Mouse (Mus musculus) embryonic facial prominence, embryonic 15.5 days (tissue): Measurements from ENCODE around the gene Nme3. TPM values are rescaled to one million over a fixed set of nuclear protein-coding genes. Genes with fewer than 3 reads are reported as not detected.
"Not testable (repeated sequence)": the region's sequence is repeated elsewhere in the genome, so short reads cannot be mapped to it uniquely, and the experiment has no call there.

ENCODE experiments used
- ATAC-seq: fragments of 200-750 bp; cut with Nextera tagmentation; 2 replicates; pipeline ENCODE4 v1.8.0; 2017; ENCODE audit warnings: low read depth, moderate TSS enrichment; ENCODE audit not compliant: insufficient number of reproducible peaks, low FRiP score, low TSS enrichment
- H3K27ac ChIP-seq: fragments of 300-500 bp; sonication (generic); replicated peaks from 2 replicates; pipeline ENCODE4 v1.5.1; 2015; ENCODE audit warnings: mild to moderate bottlenecking, inconsistent platforms
- H3K27me3 ChIP-seq: fragments of 300-500 bp; sonication (generic); 2 replicates; pipeline ENCODE4 v1.6.1; 2015; ENCODE audit warnings: inconsistent platforms
- H3K36me3 ChIP-seq: fragments of 300-500 bp; sonication (generic); 2 replicates; pipeline ENCODE4 v1.6.1; 2015; ENCODE audit warnings: mild to moderate bottlenecking, inconsistent platforms
- H3K4me1 ChIP-seq: fragments of 300-500 bp; sonication (generic); 2 replicates; pipeline ENCODE4 v1.6.1; 2015; ENCODE audit warnings: inconsistent platforms
- H3K4me2 ChIP-seq: fragments of 300-500 bp; sonication (generic); replicated peaks from 2 replicates; pipeline ENCODE4 v1.6.1; 2015; ENCODE audit warnings: mild to moderate bottlenecking, inconsistent platforms
- H3K4me3 ChIP-seq: fragments of 300-500 bp; sonication (generic); replicated peaks from 2 replicates; pipeline ENCODE4 v1.5.1; 2015; ENCODE audit warnings: mild to moderate bottlenecking, inconsistent platforms
- H3K9ac ChIP-seq: fragments of 300-500 bp; sonication (generic); 2 replicates; pipeline ENCODE4 v1.6.1; 2015; ENCODE audit warnings: inconsistent platforms
- H3K9me3 ChIP-seq: fragments of 300-500 bp; sonication (generic); replicated peaks from 2 replicates; pipeline ENCODE4 v1.6.1; 2016; ENCODE audit warnings: inconsistent platforms
- WGBS: fragments of 180-500 bp; shearing (Covaris S2); methylation state at CpG from one replicate; pipeline ENCODE4 v1.1.7; 2015; 5-methylcytosine and 5-hydroxymethylcytosine counted together
- polyA plus RNA-seq: library from polyadenylated mRNA; unstranded; fragments of >200 nt; fragmentation: Nextera tagmentation; extraction: Ambion mirVana; gene quantifications from 2 replicates; pipeline ENCODE4 v1.2.1, GENCODE M21; 2015

Nme3 gene
- polyA plus RNA-seq, 1 experiment from 2014 or later: 52.0 TPM

- Histone ChIP-seq H3K9ac (peak overlapping the region; percentile 85), H3K27me3 (no peaks in the 10 kb centered on the region), H3K27ac (peak overlapping the region; percentile 88), H3K4me1 (peaks cover 19% of the 10 kb centered on the region), H3K4me3 (peak overlapping the region; percentile 96), H3K9me3 (no peaks in the 10 kb centered on the region), H3K36me3 (0 out of 2 replicates have a peak, but pooled peaks cover 3% of the 10 kb centered on the region), H3K4me2 (peak overlapping the region; percentile 75)
- ATAC-seq: no peak
- 43% methylated on average over 6 of the region's 6 CpGs for WGBS
Observed at GRCm38 (mm10) chr17:24937266-24937665, 41.0 kb downstream of the Nme3 start.

- H3K9ac ChIP-seq: not testable (repeated sequence)
Observed at GRCm38 (mm10) chr17:24942453-24942852, 46.2 kb downstream of the Nme3 start.

GRCm38 (mm10) chr17:24943036-24943435 is 46.7 kb downstream of the Nme3 start:
- H3K27ac ChIP-seq: no peak overlapping the region
- H3K4me3 ChIP-seq: no peak overlapping the region
- H3K9me3 ChIP-seq: no peaks in the 10 kb centered on the region
- WGBS: 90% methylated on average over 7 of the region's 7 CpGs
- H3K4me1 ChIP-seq: no peaks in the 10 kb centered on the region
- ATAC-seq: no peak
- H3K36me3 ChIP-seq: peaks cover 50% of the 10 kb centered on the region
- H3K27me3 ChIP-seq: no peaks in the 10 kb centered on the region
- H3K4me2 ChIP-seq: no peak overlapping the region
- no peak overlapping the region for H3K9ac ChIP-seq

More at GRCm38 (mm10) chr17:24942453-24942852, 46.2 kb downstream of the Nme3 start:
- H3K4me3 ChIP-seq, H3K4me1 ChIP-seq, H3K27ac ChIP-seq, H3K9me3 ChIP-seq, H3K4me2 ChIP-seq, ATAC-seq, H3K27me3 ChIP-seq: not testable (repeated sequence)
- 6% methylated on average over 2 of the region's 2 CpGs for WGBS
- peaks cover 44% of the 10 kb centered on the region for H3K36me3 ChIP-seq

DNA sequence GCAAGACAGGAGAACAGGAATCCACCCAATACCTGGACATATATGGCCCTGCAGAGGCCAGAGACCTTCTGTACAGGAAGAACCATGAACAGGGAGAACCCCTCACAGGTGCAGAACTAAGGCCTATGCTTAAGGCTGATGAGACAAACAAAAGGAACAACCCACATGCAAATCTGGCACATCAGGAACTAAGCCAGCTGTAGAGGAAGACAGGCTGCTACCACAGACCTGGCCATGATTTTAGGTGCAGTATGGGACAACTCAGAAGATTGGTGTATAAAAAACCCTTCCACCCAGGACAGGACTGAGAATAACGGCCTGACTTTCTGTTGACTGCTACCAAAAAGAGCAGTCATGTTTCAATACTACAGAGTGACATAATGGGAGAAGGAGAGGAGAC is 47.3 kb downstream of the Nme3 start:
- ATAC-seq: not testable (repeated sequence)

More for the DNA sequence above, 47.3 kb downstream of the Nme3 start:
- not testable (repeated sequence) for H3K27me3 ChIP-seq, H3K27ac ChIP-seq, H3K4me3 ChIP-seq, H3K4me1 ChIP-seq, H3K9ac ChIP-seq, H3K4me2 ChIP-seq, H3K9me3 ChIP-seq
- peaks cover 55% of the 10 kb centered on the region for H3K36me3 ChIP-seq
- WGBS: 88% methylated on average over 1 of the region's 1 CpGs

Other genes starting within 250 kb of the Nme3 start
- 64.4 and 65.9 TPM in 2 replicates for gene Slc9a3r2, start 246.2 kb upstream of the Nme3 start, polyA plus RNA-seq
- 0.36 and 0.56 TPM in 2 replicates for gene Npw, start 238.0 kb upstream of the Nme3 start, polyA plus RNA-seq
- gene Zfp598, start 226.8 kb upstream of the Nme3 start, polyA plus RNA-seq: 23.8 and 26.8 TPM in 2 replicates
- 2.0 and 2.9 TPM in 2 replicates for gene Syngr3, start 206.5 kb upstream of the Nme3 start, polyA plus RNA-seq
- 33.1 and 35.2 TPM in 2 replicates for gene Gfer, start 200.3 kb upstream of the Nme3 start, polyA plus RNA-seq
- gene Noxo1, start 200.3 kb upstream of the Nme3 start, polyA plus RNA-seq: 3.8 and 5.8 TPM in 2 replicates
- 61.3 and 63.4 TPM in 2 replicates for gene Tbl3, start 188.8 kb upstream of the Nme3 start, polyA plus RNA-seq
- gene Rnf151, start 178.4 kb upstream of the Nme3 start, polyA plus RNA-seq: 0.16 and 0.24 TPM in 2 replicates
- gene Rps2, start 178.4 kb upstream of the Nme3 start, polyA plus RNA-seq: 1,508 and 1,594 TPM in 2 replicates
- 223 and 227 TPM in 2 replicates for gene Ndufb10, start 172.0 kb upstream of the Nme3 start, polyA plus RNA-seq
- gene Rpl3l, start 168.7 kb upstream of the Nme3 start, polyA plus RNA-seq: not detected in 2 replicates
- 26.6 and 27.9 TPM in 2 replicates for gene Msrb1, start 159.9 kb upstream of the Nme3 start, polyA plus RNA-seq
- gene Hs3st6, start 143.5 kb upstream of the Nme3 start, polyA plus RNA-seq: 26.4 and 30.4 TPM in 2 replicates
- 0.09 and 0.16 TPM in 2 replicates for gene Meiob, start 92.2 kb upstream of the Nme3 start, polyA plus RNA-seq
- 47.0 and 47.3 TPM in 2 replicates for gene Hagh, start 56.4 kb upstream of the Nme3 start, polyA plus RNA-seq
- gene Fahd1, start 46.1 kb upstream of the Nme3 start, polyA plus RNA-seq: 19.1 and 19.8 TPM in 2 replicates
- gene Igfals, start 30.5 kb upstream of the Nme3 start, polyA plus RNA-seq: 0.43 and 1.1 TPM in 2 replicates
- gene Nubp2, start 10.2 kb upstream of the Nme3 start, polyA plus RNA-seq: 48.9 and 49.6 TPM in 2 replicates
- 43.5 and 45.3 TPM in 2 replicates for gene Spsb3, start 9.9 kb upstream of the Nme3 start, polyA plus RNA-seq
- gene Eme2, start 1.4 kb upstream of the Nme3 start, polyA plus RNA-seq: 28.5 and 32.6 TPM in 2 replicates
- gene Mrps34, start 1.4 kb upstream of the Nme3 start, polyA plus RNA-seq: 86.8 and 92.3 TPM in 2 replicates
- gene Mapk8ip3, start 40.5 kb downstream of the Nme3 start, polyA plus RNA-seq: 36.4 and 38.3 TPM in 2 replicates
- 148 and 166 TPM in 2 replicates for gene Jpt2, start 64.2 kb downstream of the Nme3 start, polyA plus RNA-seq
- 7.2 and 7.8 TPM in 2 replicates for gene Cramp1l, start 119.3 kb downstream of the Nme3 start, polyA plus RNA-seq
- 19.4 and 19.8 TPM in 2 replicates for gene Ift140, start 119.6 kb downstream of the Nme3 start, polyA plus RNA-seq
- 29.8 and 32.5 TPM in 2 replicates for gene Tmem204, start 187.1 kb downstream of the Nme3 start, polyA plus RNA-seq
- gene Telo2, start 219.5 kb downstream of the Nme3 start, polyA plus RNA-seq: 42.3 and 49.2 TPM in 2 replicates
- 2.2 and 2.8 TPM in 2 replicates for gene Ptx4, start 224.3 kb downstream of the Nme3 start, polyA plus RNA-seq
- 27.3 and 27.4 TPM in 2 replicates for gene Clcn7, start 236.9 kb downstream of the Nme3 start, polyA plus RNA-seq